Mouse (Mus musculus): ENCODE data around the gene Naaladl2. TPM values are rescaled to one million over a fixed set of nuclear protein-coding genes. Genes with fewer than 3 reads are reported as not detected.
A peak's percentile ranks its signal among the peaks of the same experiment; 100 is the strongest.

The Naaladl2 gene
- total and polyA plus RNA-seq, 3 experiments = 0.05 TPM; not detected in 2

DNA sequence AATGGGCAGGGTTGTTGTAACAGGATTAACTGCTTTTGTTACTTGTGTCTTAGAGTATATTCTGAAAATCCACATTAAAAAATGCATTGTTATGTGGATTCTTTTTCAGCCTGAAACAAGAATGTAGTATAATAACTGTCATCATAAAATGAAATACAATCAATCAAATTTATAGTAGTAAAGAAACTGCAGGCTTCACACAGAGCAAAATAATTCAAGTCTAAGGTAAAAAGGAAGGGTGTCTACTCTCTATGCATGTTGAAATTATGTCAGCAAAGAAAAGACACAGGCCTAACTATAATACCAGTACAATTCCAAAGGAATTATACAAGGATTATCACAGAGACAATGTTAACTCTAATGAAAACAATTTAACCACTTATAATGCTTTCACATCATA is 752.3 kb downstream of the Naaladl2 start:
- no peaks in the 10 kb centered on the region for H3K36me3 ChIP-seq (replicated peaks)
- TF ChIP-seq GATA2 (IDR thresholded peaks at IDR 0.05; ENCODE audit: borderline replicate concordance, low read depth, low read length) = no peak
- no peaks in the 10 kb centered on the region for H3K9me3 ChIP-seq (replicated peaks)
- H3K4me1 ChIP-seq (ENCODE audit: insufficient read depth, low read depth, low read length) = no peaks in the 10 kb centered on the region
- ATAC-seq (ENCODE audit: extremely low read depth, insufficient number of reproducible peaks, low FRiP score, poor library complexity, severe bottlenecking) (no peak), DNase-seq (ENCODE audit: low spot score) (no peak)
- no peak overlapping the region for H3K4me3 ChIP-seq (ENCODE audit: low read depth, low read length)
- no peaks in the 10 kb centered on the region for H3K27me3 ChIP-seq (ENCODE audit: insufficient read depth, low read length)

DNA sequence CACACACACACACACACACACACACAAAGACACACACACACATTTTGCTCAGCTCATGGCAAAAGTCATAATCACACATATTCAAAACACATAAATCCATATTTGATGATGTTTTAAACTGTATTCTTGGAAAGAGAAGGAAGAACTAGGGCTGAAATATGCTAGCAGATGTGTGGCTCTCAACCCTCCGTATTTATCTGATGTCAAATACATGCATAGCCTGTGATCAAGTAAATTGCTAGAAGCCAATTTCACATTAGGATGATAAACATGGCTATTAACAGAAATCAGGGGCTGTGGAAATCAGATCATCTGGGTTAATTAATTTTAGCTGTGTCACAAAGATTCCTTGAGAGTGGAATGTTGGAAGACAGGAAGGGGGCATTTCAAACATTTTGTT is 752.8 kb downstream of the Naaladl2 start:
- no peaks in the 10 kb centered on the region for H3K4me1 ChIP-seq (ENCODE audit: insufficient read depth, low read depth, low read length)
- no peak for TF ChIP-seq CTCF (IDR thresholded peaks at IDR 0.05; ENCODE audit: low read depth, low read length)
- TF ChIP-seq TAL1 (conservative IDR thresholded peaks at IDR 0.05; ENCODE audit: low read depth, low read length) = no peak
- no peak for TF ChIP-seq GATA1 (IDR thresholded peaks at IDR 0.05; ENCODE audit: borderline replicate concordance, low read length)
- TF ChIP-seq POLR2AphosphoS5 (IDR thresholded peaks at IDR 0.05; ENCODE audit: insufficient replicate concordance, low read depth, low read length) = no peak
- no peak for TF ChIP-seq GATA2 (IDR thresholded peaks at IDR 0.05; ENCODE audit: borderline replicate concordance, low read depth, low read length)
- no peak for DNase-seq (ENCODE audit: low spot score)
- H3K27me3 ChIP-seq (ENCODE audit: insufficient read depth, low read length) = no peaks in the 10 kb centered on the region
- no peaks in the 10 kb centered on the region for H3K36me3 ChIP-seq (replicated peaks)
- H3K9me3 ChIP-seq (replicated peaks) = no peaks in the 10 kb centered on the region
- ATAC-seq (ENCODE audit: extremely low read depth, insufficient number of reproducible peaks, low FRiP score, poor library complexity, severe bottlenecking) = no peak
- H3K4me3 ChIP-seq (ENCODE audit: low read depth, low read length) = no peak overlapping the region

DNA sequence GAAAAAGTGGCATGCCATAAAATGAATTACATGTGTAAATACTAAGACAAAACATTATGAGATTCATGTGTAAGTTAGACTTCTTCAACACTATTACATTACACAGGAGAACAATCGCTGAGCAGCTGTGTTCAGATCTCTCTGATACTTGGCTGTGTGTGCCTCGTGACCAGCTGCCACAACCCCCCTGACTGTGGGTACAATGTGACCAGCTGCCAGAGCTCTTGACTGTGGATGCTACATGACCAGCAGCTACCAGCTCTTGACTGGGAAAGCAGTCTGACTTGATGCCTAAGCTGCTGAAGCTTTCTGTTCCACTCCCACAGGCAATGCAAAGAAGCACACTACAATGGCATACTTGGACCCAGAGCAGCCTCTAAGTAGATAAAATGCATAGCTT is 789.1 kb downstream of the Naaladl2 start:
- no peak for TF ChIP-seq CTCF (IDR thresholded peaks at IDR 0.05; ENCODE audit: low read depth, low read length)
- TF ChIP-seq POLR2AphosphoS5 (IDR thresholded peaks at IDR 0.05; ENCODE audit: insufficient replicate concordance, low read depth, low read length) = no peak
- TF ChIP-seq TAL1 (conservative IDR thresholded peaks at IDR 0.05; ENCODE audit: low read depth, low read length) = no peak
- no peak for TF ChIP-seq GATA2 (IDR thresholded peaks at IDR 0.05; ENCODE audit: borderline replicate concordance, low read depth, low read length)
- no peak for TF ChIP-seq GATA1 (IDR thresholded peaks at IDR 0.05; ENCODE audit: borderline replicate concordance, low read length)
- Histone ChIP-seq H3K9me3 (replicated peaks) (no peaks in the 10 kb centered on the region), H3K4me1 (ENCODE audit: insufficient read depth, low read depth, low read length) (peaks cover 3% of the 10 kb centered on the region; the same call in 1 of the 2 replicates), H3K27me3 (ENCODE audit: insufficient read depth, low read length) (no peaks in the 10 kb centered on the region), H3K36me3 (replicated peaks) (no peaks in the 10 kb centered on the region), H3K4me3 (ENCODE audit: low read depth, low read length) (no peak overlapping the region)
- no peak for DNase-seq (ENCODE audit: low spot score)
- ATAC-seq (ENCODE audit: extremely low read depth, insufficient number of reproducible peaks, low FRiP score, poor library complexity, severe bottlenecking) = peak; percentile 34

DNA sequence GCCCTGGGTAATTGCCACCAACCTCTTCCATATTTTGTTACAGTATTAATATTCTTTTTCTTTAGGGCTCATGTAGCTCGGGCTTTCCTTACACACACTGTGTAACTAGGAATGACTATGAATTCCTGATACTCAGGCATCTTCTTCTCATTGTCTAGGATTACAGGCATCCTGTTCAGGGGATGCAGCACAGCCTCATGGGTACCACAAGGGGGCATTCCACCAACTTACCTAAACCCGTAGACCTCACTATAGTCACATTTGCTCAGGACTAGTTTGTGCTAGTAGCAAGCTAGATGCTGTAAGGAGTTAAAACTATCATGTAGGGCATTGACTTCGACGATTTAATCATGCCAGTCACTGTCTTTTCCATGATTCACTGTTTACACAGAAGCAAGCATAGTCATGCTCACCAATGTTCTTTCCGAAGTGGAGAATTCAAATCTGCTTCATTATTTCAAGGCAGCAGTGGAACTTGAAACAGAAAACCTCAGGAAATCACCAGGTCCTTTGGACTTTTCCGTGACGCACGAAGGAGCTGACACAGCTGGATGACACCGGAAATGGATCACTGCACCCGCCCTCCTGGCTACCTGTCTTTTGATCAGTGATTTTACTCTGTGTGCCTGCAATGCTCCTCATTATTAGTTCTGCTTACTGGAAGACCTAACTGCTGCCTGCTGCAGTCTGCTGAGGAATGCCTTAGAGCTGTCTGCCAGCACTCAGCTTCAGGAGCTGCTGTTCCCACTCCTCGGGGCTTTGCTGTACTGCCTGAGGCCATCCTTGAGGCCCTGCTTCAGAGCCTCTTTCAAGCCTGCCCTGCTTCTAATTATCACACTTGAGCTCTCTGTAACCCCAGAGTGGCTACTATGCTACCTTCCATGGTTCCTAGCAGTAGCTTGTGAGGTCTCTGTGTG is 822.3 kb downstream of the Naaladl2 start:
- no peaks in the 10 kb centered on the region for H3K9me3 ChIP-seq (replicated peaks)
- TF ChIP-seq CTCF (IDR thresholded peaks at IDR 0.05; ENCODE audit: low read depth, low read length) (0 out of 2 replicates have a peak, but pooled peaks have one; percentile 28), GATA1 (IDR thresholded peaks at IDR 0.05; ENCODE audit: borderline replicate concordance, low read length) (no peak), POLR2AphosphoS5 (IDR thresholded peaks at IDR 0.05; ENCODE audit: insufficient replicate concordance, low read depth, low read length) (no peak)
- ATAC-seq (ENCODE audit: extremely low read depth, insufficient number of reproducible peaks, low FRiP score, poor library complexity, severe bottlenecking) (peak; percentile 40; the same call in 1 of the 2 replicates), DNase-seq (ENCODE audit: low spot score) (no peak)
- H3K27me3 ChIP-seq (ENCODE audit: insufficient read depth, low read length) = no peaks in the 10 kb centered on the region
- H3K4me1 ChIP-seq (ENCODE audit: insufficient read depth, low read depth, low read length) = peaks cover under 1% of the 10 kb centered on the region
- no peaks in the 10 kb centered on the region for H3K36me3 ChIP-seq (replicated peaks)
- H3K4me3 ChIP-seq (ENCODE audit: low read depth, low read length) = no peak overlapping the region

DNA sequence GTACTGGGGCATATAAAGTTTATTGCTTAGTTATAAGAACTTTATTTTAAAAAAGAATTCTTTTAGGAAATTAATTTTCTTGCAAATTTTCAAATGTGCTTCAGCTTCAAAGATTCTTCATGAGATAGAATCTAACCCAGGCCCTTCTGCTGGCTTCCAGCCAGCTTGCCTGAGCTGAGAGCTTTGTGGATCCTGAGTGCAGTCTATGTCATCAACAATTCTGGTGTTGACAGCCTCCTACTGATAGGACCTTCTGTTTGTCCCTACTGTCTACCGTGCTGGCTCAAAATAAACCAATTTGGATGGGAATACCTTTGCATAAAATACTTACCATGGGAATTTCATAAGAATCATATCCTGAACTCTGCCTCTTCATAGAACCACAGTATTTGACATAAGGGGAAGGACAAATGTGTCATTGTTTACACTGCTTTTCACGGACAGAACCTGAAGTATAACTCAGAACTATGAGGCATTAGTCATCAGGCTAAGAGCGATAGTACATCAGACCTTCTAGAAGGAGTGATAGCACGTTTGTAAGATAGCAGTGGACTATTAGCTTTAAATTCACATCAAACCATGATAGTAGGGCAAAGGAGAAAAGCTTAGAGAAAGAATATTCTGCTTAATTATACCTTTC is 829.3 kb downstream of the Naaladl2 start:
- TF ChIP-seq GATA1 (IDR thresholded peaks at IDR 0.05; ENCODE audit: borderline replicate concordance, low read length) (no peak), POLR2AphosphoS5 (IDR thresholded peaks at IDR 0.05; ENCODE audit: insufficient replicate concordance, low read depth, low read length) (no peak), GATA2 (IDR thresholded peaks at IDR 0.05; ENCODE audit: borderline replicate concordance, low read depth, low read length) (no peak), CTCF (IDR thresholded peaks at IDR 0.05; ENCODE audit: low read depth, low read length) (no peak), TAL1 (conservative IDR thresholded peaks at IDR 0.05; ENCODE audit: low read depth, low read length) (no peak)
- H3K36me3 ChIP-seq (replicated peaks) = no peaks in the 10 kb centered on the region
- ATAC-seq (ENCODE audit: extremely low read depth, insufficient number of reproducible peaks, low FRiP score, poor library complexity, severe bottlenecking) (no peak), DNase-seq (ENCODE audit: low spot score) (no peak)
- no peak overlapping the region for H3K4me3 ChIP-seq (ENCODE audit: low read depth, low read length)
- no peaks in the 10 kb centered on the region for H3K4me1 ChIP-seq (ENCODE audit: insufficient read depth, low read depth, low read length)
- H3K27me3 ChIP-seq (ENCODE audit: insufficient read depth, low read length) = no peaks in the 10 kb centered on the region
- no peaks in the 10 kb centered on the region for H3K9me3 ChIP-seq (replicated peaks)

DNA sequence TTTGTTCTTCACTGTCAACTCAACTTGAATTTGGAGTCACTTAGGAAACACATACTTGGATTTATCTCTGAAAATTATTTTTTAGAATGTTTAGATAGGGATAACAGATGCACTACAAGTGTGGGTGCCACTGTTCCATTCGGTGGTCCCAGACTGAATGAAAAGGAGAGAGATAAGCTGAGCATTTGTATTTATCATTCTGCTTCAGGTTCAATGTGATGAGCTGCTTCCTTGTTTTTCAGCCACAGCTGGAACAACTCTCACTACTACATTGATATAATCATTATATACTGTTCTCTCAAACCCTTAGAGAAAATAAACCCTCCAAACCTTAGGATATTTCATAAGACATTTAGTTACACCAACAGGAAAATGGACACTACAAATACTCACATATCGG is 918.6 kb downstream of the Naaladl2 start:
- no peak for DNase-seq (ENCODE audit: low spot score)
- H3K27me3 ChIP-seq (ENCODE audit: insufficient read depth, low read length) = no peaks in the 10 kb centered on the region
- H3K4me1 ChIP-seq (ENCODE audit: insufficient read depth, low read depth, low read length) = no peaks in the 10 kb centered on the region
- TF ChIP-seq CTCF (IDR thresholded peaks at IDR 0.05; ENCODE audit: low read depth, low read length) = no peak
- TF ChIP-seq TAL1 (conservative IDR thresholded peaks at IDR 0.05; ENCODE audit: low read depth, low read length) = no peak
- TF ChIP-seq GATA1 (IDR thresholded peaks at IDR 0.05; ENCODE audit: borderline replicate concordance, low read length) = no peak
- no peak for TF ChIP-seq POLR2AphosphoS5 (IDR thresholded peaks at IDR 0.05; ENCODE audit: insufficient replicate concordance, low read depth, low read length)
- no peak for TF ChIP-seq GATA2 (IDR thresholded peaks at IDR 0.05; ENCODE audit: borderline replicate concordance, low read depth, low read length)
- no peak for ATAC-seq (ENCODE audit: extremely low read depth, insufficient number of reproducible peaks, low FRiP score, poor library complexity, severe bottlenecking)
- H3K4me3 ChIP-seq (ENCODE audit: low read depth, low read length) = no peak overlapping the region
- no peaks in the 10 kb centered on the region for H3K9me3 ChIP-seq (replicated peaks)
- H3K36me3 ChIP-seq (replicated peaks) = no peaks in the 10 kb centered on the region

Measured in G1E (cell line).